Mouse (Mus musculus): ENCODE results near the gene Gtsf1l.
"Not testable (repeated sequence)": the region's sequence is repeated elsewhere in the genome, so short reads cannot be mapped to it uniquely, and the experiment has no call there.

Gene Gtsf1l

DNA sequence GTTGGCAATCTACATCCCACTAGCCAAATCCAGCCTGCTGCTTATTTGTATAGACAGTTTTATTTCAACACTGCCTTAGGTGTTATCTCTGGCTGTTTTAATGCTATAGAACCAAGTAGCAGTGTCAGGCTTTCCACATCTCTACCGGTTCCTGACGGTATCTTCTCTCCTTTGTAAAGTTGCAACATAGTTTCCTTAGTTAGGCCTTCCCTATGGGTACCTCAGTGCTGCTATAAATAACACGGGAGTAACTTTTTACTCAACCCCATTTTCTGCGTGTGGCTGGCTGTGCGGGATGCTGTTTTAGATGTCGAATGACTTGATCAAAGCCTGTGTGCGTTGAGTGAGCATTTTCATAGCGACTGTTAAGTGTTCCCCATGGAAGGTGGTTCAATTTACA, 1.1 kb downstream of the Gtsf1l start:
- no peak for DNase-seq (ENCODE audit: inconsistent age in 2 of 2, low spot score in 1 of 2)

DNA sequence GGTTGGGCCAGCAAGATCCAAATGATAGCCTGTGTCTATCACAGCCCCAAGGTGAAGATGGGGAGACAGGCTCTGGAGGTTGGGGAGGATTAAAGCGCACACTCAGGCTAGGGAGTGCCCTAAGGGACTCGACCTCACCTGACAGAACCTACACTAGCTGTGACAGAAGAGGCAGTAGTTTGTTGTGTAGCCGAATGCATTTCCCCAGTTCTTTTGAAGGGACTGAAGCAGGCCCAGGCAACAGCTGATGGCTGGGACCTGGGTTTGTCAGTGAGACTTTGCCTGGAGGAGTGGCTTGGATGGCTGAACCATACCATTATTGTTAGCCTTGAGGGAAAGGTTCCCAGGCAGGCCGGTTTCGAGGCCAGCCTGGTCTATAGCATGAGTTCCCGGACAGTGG, 2.6 kb downstream of the Gtsf1l start:
- no peak for DNase-seq (ENCODE audit: inconsistent age in 2 of 2, low spot score in 1 of 2)

DNA sequence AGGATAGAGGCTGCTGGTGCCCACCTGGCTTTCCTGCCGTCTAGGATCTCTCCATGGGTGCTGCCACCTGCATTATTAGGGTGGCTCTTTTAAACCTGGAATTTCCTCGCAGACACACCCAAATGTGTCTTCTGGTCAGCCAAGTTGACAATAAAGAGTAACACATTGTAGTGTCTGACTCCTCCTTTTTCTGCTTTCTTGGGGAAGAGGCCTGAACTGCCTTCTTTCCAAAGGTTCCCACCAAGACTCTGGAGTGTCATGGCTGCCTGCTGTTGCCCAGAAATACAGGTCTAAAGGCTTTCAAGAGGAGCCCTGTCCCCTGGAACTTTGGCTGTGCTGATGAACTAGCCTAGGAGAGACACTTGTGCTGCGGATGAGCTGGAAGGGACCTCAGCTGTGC, 3.1 kb downstream of the Gtsf1l start:
- no peak for DNase-seq (ENCODE audit: inconsistent age in 2 of 2, low spot score in 1 of 2)

DNA sequence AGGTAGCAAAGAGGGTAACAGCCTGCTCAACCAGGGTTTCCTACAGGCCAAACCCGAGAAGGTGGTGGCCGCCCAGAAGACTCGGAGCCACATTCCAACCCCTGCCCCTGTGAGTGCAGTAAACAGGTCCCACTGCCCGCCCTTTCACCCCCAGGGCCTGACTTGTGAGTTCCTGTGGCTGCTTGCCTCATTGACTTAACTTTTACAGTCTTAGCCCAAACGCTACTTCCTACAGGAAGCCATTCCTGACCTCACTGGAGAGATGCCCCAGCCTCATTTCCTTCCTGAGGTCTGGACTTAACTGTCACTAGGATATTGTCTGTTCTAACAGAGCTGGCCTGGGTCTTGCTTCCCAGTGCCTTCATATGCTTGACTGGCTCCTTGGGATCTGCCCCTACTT, 5.1 kb downstream of the Gtsf1l start:
- DNase-seq (ENCODE audit: inconsistent age in 2 of 2, low spot score in 1 of 2): peak; percentile 21 to 61

DNA sequence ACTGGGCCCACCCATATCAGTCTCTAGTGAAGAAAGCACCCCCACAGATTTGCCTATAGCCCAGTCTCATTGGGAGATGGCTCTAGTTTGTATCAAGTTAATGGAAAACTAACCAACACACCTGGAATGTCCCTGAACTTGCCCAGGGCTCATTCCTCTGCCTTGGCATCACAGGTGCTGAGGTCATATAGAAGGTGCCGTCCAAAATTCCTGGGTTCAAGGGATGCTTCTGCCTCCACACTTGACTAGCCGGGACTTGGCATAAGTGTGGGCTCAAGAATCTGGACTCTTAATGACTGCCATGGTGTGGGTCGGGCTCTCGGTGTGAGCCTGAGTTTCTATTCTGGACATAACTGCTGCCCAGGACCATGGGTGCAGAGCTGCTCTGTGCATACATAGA, 8.6 kb downstream of the Gtsf1l start:
- DNase-seq (ENCODE audit: inconsistent age in 2 of 2, low spot score in 1 of 2): no peak

DNA sequence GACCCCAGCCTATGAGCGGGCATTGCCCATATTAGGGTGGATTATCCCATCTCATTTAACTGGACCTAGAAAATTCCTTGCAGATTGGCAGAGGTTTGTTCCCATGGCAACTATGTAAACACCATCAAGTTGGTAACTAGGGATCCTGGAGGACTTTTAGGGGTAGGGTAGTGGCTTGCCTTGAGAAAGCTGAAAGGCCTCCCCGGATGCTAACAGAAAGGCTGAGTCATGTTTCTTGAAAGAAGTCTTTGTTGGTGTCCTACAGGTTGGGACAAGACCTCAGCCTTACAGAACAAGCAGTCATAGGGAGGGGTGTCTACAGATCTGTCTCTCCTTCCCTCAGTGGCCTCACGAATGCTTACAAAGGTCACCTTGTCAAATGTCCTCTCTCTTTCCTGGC, 12.4 kb downstream of the Gtsf1l start:
- DNase-seq (ENCODE audit: inconsistent age in 2 of 2, low spot score in 1 of 2): no peak

DNA sequence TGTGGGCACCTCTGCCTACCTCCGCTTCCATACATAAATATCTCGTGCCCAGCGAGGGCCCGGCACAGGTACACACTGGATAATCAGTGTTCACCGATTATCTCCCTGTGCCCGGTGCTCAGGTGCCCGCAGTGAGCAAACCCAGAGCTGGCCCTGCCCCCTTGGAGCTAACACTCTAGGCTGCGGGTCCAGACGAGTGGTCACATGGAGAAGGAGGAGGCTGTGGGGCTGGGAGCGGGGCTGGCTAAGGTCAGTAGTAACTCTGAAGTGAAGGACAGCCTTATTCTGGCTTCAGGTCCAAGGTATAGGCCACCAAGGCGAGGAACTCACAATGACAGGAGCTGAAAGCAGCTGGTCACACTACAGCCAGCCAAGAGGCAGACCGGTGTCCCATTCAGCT, 12.8 kb downstream of the Gtsf1l start:
- no peak for DNase-seq (ENCODE audit: inconsistent age in 2 of 2, low spot score in 1 of 2)

DNA sequence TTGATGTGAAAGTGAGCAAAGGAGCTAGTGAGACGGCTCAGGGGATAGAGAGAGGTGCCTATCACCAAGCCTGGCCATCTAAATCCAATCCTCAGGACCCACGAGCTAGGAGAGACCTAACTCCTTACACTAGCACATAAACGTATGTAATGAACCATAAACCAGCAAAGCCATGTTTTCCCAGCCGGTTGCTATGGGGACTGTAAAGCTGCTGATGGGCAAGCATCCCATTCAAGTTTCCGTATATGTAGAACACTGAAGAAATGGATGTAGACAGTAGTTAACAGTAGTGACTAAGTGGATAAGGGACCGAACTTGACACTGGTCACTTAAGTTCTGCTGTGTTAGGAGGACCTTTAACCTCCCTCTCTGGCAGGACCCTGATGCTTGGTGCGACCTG, 13.6 kb downstream of the Gtsf1l start:
- no peak for DNase-seq (ENCODE audit: inconsistent age in 2 of 2, low spot score in 1 of 2)

DNA sequence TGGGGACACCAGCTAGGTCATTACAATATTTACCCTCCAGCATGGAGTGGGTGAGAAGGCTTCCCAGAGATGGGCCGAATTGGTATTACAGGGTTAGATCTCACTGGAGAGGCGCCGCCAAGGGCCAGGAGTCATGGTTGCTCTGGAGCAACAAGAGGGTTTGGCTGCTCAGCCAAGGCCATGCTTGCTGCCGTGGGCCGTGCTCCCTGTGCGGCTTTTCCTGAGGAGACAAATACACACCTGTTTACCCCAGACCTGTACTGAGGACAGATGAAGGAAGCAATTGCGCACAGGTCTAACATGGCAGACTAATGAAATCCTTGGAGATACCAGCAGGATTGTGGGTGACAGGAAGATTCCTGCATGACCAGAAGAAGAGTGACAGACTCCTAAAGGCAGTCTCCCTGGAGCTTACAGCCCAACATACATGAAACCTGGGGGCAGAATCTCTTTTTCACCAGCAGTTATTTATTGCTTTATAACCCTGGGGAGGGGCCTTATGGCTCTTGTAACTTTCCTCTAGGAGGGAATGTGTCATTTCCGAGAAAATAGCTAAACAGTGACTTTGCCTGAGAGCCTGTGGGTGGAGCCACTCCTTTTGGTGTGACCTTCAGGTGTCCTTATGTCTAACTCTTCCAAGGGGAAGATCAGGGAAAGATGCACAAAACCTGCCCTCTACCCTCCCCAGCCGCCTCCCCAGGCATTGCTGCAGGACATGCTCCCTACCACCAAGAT, 14.5 kb downstream of the Gtsf1l start:
- DNase-seq (ENCODE audit: inconsistent age in 2 of 2, low spot score in 1 of 2): peak in 1 of 2 experiments; percentile 46

DNA sequence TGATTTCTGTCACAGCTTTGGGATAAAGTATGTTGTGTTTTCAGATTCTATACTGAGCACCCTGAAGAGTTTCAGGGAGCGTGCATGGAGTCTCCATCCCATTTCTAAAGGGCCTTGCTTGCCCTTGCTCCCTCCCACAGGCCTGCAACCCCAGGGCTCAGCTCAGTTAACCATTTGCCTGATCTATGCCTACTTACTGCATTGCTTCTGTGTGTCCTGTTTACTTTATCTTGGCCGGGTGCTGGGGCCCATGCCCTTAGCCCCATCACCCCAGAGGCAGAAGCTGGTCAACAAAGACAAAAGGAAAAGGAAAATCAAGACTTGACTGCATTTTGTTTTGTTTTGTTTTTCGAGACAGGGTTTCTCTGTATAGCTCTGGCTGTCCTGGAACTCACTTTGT, 16.1 kb downstream of the Gtsf1l start:
- DNase-seq (ENCODE audit: inconsistent age in 2 of 2, low spot score in 1 of 2): no peak

DNA sequence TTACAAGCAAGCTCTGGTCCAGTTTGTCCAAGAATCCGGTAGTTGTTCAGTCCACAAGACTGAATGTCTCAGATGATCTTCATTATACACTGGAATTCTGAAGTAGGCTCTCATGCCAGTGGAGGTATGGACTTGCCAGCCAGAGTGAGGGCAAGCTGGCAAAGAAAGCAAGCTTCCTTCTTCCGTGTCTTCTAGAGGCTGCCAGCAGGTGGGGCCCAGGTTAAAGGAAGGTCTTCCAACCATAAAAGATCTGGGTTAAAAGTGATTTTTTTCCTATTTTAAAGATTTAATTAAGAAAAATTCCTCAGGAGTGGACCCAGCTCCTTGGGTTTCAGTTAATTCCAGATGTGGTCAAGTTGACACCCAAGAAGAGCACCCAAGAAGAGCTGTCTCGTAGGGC, 17.4 kb downstream of the Gtsf1l start:
- DNase-seq (ENCODE audit: inconsistent age in 2 of 2, low spot score in 1 of 2): no peak

DNA sequence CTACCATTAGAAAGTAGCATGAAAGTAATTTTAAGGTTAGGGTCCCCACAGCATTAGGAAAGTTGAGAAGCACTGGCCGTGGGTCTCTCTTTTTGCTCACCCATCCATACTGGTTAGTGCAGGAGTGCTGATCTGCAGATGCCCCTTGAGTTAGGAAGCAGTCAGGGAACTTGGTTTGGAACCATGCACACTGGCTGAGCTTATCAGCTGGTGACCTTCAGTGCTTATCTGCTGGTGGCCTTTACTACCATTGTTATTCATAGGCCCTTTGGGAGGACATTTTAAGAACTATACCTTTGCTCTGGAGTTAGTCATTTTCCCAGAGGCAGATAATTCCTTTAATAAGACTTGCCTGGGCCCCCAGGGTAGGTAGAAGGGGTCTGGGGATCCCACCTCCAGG, 20.4 kb downstream of the Gtsf1l start:
- DNase-seq (ENCODE audit: inconsistent age in 2 of 2, low spot score in 1 of 2): peak; percentile 17 to 84

DNA sequence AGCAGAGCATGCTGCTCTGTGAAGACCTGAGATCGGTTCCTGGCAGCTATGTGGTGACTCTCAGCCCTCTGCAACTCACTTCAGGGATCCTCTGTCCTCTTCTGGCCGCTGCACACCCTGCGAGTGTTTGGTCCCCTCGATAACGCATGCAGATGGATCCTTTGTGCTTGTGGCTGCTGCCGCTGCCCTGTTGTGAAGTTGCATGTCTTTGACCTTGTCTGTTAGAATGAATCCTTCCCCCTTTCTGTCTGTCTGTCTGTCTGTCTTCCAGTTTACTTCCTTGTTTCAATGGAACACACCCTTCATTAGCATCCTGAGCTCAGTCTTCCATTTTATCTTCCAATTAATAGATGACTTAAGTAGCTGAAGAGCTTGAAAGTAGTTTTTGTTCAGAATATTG, 21.3 kb downstream of the Gtsf1l start:
- no peak for DNase-seq (ENCODE audit: inconsistent age in 2 of 2, low spot score in 1 of 2)

DNA sequence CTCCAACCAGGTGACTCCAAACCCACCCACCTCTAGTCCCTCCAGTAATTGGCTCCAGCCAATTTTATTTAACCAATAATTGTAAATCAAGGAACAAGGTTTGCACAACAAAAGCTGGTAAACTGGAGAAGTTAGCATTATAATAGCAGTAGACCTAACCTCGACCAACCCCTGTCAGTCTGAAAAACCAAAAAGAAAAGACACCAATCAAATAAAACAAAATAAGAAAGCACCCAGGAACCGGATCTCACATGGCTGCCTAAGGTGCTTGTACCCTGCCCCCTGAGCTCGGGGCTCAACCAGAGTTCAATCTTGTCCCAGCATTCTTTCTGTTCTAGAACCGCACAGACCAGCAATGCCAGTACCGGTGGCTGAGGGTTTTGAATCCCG, 25.5 kb downstream of the Gtsf1l start:
- no peak for DNase-seq (ENCODE audit: inconsistent age in 2 of 2, low spot score in 1 of 2)

DNA sequence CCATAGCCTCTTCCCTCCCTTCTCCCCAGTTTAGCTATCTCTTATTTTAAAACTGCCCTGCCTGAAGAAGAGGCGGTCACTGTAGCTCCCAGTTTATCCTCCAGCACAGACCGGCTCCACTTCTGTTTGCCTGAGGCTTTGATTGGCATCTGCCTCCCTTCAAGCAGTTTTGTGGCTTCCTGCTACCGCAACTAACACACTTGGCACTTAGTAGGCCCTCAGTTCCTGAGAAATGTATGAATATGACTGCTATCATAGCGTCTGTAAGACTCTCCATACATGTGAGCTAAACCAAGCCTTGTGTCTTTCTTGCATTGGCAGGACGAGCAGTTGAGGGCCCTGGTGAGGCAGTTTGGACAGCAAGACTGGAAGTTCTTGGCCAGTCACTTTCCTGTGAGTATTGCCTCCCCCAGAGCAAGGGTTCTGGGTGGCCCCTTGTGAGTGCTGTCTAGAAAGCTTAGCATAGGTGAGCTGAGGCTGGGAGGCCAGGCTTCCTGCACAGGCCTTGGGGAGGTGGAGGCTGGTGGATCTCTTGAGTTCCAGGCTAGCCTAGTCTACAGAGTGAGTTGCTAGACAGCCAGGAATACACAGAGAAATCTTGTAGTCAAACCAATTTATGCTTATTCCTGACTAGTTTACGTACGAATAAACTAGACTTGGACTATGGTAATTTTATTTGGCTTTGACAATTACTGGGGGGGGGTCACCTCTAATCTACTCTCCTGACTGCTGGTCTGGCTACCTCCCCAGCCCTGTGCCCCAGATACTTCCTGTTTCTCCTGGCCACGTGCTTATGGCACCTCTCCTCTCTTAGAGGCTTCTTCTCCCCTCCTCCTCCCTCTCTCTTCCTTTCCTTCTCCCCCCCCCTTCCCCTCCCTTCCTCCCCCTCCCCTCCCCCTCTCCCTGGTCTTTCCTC, 26.2 kb downstream of the Gtsf1l start:
- DNase-seq (ENCODE audit: inconsistent age in 2 of 2, low spot score in 1 of 2): no peak

DNA sequence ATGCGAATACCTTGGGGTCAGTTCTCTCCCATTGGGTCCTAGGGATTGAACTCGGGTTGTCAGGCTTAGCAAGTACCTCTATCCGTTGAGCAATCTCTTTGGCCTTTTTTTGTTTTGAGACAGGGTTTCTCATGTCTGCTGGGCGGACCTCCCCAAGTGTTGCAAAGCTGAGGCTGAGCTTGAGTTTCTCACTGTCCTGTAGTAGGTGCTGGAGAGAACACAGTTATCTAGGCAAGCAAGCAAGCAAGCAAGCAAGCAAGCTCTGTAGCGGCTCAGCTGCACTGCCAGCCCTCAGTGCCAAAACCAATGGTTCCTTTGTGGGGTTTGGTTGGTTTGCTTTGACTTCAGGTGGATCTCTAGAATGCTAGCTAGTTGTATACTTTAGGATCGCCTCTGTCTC, 27.0 kb downstream of the Gtsf1l start:
- DNase-seq (ENCODE audit: inconsistent age in 2 of 2, low spot score in 1 of 2): no peak

DNA sequence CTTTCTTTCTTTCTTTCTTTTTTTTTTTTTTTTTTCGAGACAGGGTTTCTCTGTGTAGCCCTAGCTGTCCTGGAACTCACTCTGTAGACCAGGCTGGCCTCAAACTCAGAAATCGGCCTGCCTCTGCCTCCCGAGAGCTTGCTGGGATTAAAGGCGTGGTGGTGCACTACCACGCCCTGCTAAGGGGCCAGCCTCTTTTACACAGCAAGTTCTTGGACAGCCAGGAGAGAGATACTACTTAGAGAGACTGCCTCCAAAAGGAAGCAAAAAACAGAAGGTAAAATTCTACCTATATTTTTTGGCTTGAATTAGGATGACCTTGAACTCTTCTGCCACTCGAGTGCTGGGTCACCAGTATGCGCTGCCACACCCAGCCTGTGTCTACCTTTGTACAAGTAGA, 28.7 kb downstream of the Gtsf1l start:
- not testable (repeated sequence) for DNase-seq (ENCODE audit: inconsistent age in 2 of 2, low spot score in 1 of 2)

DNA sequence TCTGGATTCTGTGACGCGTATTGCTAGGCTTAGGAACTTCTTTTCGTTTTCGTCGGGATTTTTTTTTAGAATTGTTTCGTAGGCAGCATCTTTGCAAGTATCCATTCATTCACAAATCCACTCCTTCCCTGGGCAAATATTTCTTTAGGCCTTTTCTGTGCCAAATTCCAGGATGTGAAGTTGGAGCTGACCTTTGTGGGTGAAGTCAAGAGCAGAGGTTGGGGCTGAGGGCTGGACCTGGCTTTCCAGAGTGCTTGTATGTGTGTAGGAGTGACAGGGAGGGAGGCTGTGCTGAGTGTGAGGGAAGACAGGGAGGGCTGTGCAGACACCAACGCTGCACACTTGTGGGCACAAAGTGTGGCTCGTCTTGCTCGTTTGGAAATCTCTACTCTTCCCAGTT, 31.1 kb downstream of the Gtsf1l start:
- DNase-seq (ENCODE audit: inconsistent age in 2 of 2, low spot score in 1 of 2): no peak

DNA sequence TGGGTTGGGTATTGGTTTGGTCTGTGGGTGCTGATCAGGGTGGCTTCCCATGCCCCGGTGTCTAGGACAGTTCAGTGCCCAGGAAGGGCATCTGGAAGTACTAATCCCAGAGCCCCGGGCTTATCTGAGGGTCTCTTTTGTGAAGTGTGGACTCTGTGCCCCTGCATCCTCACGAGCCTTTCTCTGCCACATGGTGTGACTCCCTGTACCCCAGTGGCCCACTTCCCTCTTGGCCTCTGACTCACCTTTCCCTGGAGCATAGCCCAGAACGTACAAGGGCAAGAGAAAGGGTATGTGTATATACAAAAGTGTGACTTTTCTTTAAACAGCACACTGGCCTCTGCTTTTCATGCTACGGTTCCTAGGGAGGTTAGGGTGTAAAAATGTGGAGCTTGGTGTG, 31.9 kb downstream of the Gtsf1l start:
- peak; percentile 60 to 87 for DNase-seq (ENCODE audit: inconsistent age in 2 of 2, low spot score in 1 of 2)

DNA sequence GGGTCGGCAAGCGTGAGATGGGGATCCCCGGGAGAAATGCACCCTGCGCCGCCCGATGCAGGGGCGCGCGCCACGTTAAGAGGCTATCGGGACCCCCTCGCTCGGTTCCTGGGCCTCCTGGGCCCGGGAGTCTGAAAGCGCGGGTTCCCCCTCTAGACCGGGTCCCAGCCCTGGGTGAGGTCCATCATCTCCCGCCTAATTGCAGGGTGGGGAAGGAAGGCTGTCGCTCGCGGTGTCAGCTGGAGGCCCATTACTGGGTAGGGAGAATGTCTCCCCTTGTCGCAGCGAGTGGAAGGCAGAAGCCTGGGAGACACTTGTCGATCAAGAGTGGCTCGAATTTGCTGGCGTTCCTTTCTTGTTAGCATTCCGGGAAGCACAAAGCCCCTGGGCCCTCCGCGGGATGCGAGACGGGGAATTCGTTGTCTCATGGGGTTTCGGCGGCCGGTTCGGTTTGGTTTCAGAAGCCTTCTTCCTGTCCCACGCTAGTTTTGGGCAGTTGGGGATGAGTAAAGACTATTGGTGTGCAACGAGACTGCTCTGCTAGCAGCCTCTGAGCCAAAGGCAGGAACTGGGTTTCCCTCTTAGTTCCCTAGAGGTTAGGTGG, 32.7 kb downstream of the Gtsf1l start:
- DNase-seq (ENCODE audit: inconsistent age in 2 of 2, low spot score in 1 of 2): peak in 1 of 2 experiments; percentile 66

DNA sequence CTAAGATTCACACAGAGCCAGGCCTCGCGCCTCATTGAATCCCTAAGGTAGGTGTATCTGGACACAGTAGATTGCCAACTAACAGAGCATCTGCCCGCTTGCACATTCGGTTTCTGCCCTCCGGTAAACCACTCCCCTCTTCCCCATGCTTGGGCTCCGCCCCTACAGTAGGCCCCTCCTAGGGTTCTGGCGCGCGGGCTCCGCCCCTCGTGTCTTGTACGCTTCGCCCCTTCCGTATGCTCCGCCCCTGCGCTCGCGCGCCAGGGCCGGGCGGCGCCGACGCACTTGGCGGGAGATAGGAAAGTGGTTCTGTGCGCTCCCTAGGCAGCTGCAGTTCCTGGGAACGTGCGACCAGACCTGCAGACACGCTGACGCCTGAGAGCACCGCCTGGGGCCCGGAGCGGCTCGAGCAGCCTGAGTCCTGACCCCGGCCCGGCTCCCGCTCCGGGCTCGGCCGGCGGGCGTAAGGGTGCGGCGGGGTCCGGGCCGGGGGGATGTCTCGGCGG, 33.3 kb downstream of the Gtsf1l start, which contains the start of gene Mybl2:
Gene Mybl2 (plus strand): TSS at position 353 of the 506 bp plus-strand sequence.
- DNase-seq (ENCODE audit: inconsistent age in 2 of 2, low spot score in 1 of 2): peak; percentile 95 to 97

DNA sequence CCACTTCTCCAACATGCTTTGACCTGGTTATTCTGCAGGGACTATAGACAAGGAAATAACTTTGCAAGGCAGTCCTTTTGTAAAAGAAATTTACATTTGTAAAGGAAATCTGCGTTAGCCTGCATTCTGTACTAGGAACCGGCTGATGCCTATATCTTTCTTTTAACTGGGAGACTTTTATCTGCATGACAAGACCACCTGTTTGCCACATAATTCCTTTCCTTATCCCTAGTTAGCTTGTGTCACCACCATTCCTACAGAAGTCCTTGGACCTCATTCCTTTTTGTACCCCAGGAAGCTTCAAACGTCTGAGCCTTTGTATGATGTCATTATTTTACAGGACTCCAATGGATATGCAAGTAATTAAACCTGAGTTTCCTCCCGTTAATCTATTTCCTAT, 34.8 kb downstream of the Gtsf1l start:
- DNase-seq (ENCODE audit: inconsistent age in 2 of 2, low spot score in 1 of 2): no peak
